Mouse (Mus musculus) cerebellum, adult (tissue): ENCODE measurements around the gene Abraxas2.
A peak's percentile ranks its signal among the peaks of the same experiment; 100 is the strongest.

Experiments used
- ATAC-seq: cut with Nextera tagmentation; 2 replicates; pipeline ENCODE4 v1.9.2; 2017; ENCODE audit warnings: mild to moderate bottlenecking, moderate library complexity, mixed read lengths; ENCODE audit not compliant: insufficient number of reproducible peaks, low FRiP score, low TSS enrichment

Abraxas2 gene

GRCm38 (mm10) chr7:132896206-132896815, 37.3 kb downstream of the Abraxas2 start:
- no peak for ATAC-seq

GRCm38 (mm10) chr7:132897258-132897657, 38.2 kb downstream of the Abraxas2 start:
- no peak for ATAC-seq

- ATAC-seq, result no peak
Observed at GRCm38 (mm10) chr7:132898234-132898633, 39.2 kb downstream of the Abraxas2 start.

- ATAC-seq, result no peak
Observed at GRCm38 (mm10) chr7:132900826-132901531, 42.0 kb downstream of the Abraxas2 start.

- no peak for ATAC-seq
Observed at GRCm38 (mm10) chr7:132903796-132904195, 44.8 kb downstream of the Abraxas2 start.

GRCm38 (mm10) chr7:132921971-132922370, 62.9 kb downstream of the Abraxas2 start:
- no peak for ATAC-seq

- no peak for ATAC-seq
Observed at GRCm38 (mm10) chr7:132925227-132925626, 66.2 kb downstream of the Abraxas2 start.

GRCm38 (mm10) chr7:132927201-132927600, 68.2 kb downstream of the Abraxas2 start:
- no peak for ATAC-seq

GRCm38 (mm10) chr7:132930055-132930454, 71.0 kb downstream of the Abraxas2 start:
- no peak for ATAC-seq

GRCm38 (mm10) chr7:132930850-132931559, 72.0 kb downstream of the Abraxas2 start, which contains the start of gene Zranb1:
Zranb1 (plus strand) TSS chr7:132931142.
- peak; percentile 100 for ATAC-seq

- peak; percentile 8; the same call in 1 of the 2 replicates for ATAC-seq
Observed at GRCm38 (mm10) chr7:132931560-132932351, 72.7 kb downstream of the Abraxas2 start.

- ATAC-seq, result no peak
Observed at GRCm38 (mm10) chr7:132933331-132933730, 74.3 kb downstream of the Abraxas2 start.
